Mouse (Mus musculus) midbrain, embryonic 15.5 days (tissue): Measurements from ENCODE around the gene Myh14. TPM values are rescaled to one million over a fixed set of nuclear protein-coding genes. Genes with fewer than 3 reads are reported as not detected.

Source experiments
- ATAC-seq: fragments of 200-750 bp; cut with Nextera tagmentation; replicated peaks from 2 replicates; pipeline ENCODE4 v1.8.0; 2017; ENCODE audit warnings: moderate TSS enrichment
- H3K27ac ChIP-seq: fragments of 300-500 bp; sonication (generic); 2 replicates; pipeline ENCODE4 v1.5.1; 2015; ENCODE audit warnings: mild to moderate bottlenecking, inconsistent platforms
- H3K27me3 ChIP-seq: fragments of 300-500 bp; sonication (generic); replicated peaks from 2 replicates; pipeline ENCODE4 v1.6.1; 2015; ENCODE audit warnings: inconsistent platforms
- H3K36me3 ChIP-seq: fragments of 300-500 bp; sonication (generic); replicated peaks from 2 replicates; pipeline ENCODE4 v1.6.1; 2015; ENCODE audit warnings: inconsistent platforms
- H3K4me1 ChIP-seq: fragments of 300-500 bp; sonication (generic); 2 replicates; pipeline ENCODE4 v1.6.1; 2015; ENCODE audit warnings: inconsistent platforms
- H3K4me2 ChIP-seq: fragments of 300-500 bp; sonication (generic); 2 replicates; pipeline ENCODE4 v1.6.1; 2015; ENCODE audit warnings: inconsistent platforms, mild to moderate bottlenecking, moderate library complexity
- H3K4me3 ChIP-seq: fragments of 300-500 bp; sonication (generic); 2 replicates; pipeline ENCODE4 v1.5.1; 2015; ENCODE audit warnings: mild to moderate bottlenecking, inconsistent platforms
- H3K9ac ChIP-seq: fragments of 300-500 bp; sonication (generic); 2 replicates; pipeline ENCODE4 v1.6.1; 2015; ENCODE audit warnings: mild to moderate bottlenecking, inconsistent platforms
- H3K9me3 ChIP-seq: fragments of 300-500 bp; sonication (generic); 2 replicates; pipeline ENCODE4 v1.6.1; 2016; ENCODE audit warnings: inconsistent platforms
- WGBS: fragments of 180-500 bp; shearing (Covaris S2); methylation state at CpG from one replicate; pipeline ENCODE4 v1.1.7; 2015; ENCODE audit warnings: mixed read lengths; 5-methylcytosine and 5-hydroxymethylcytosine counted together
- polyA plus RNA-seq: library from polyadenylated mRNA; unstranded; fragments of >200 nt; fragmentation: Nextera tagmentation; extraction: Ambion mirVana; gene quantifications from 2 replicates; pipeline ENCODE4 v1.2.1, GENCODE M21; 2015

Gene Myh14
- polyA plus RNA-seq, 1 experiment from 2014 or later = 2.9 TPM

- H3K4me3 ChIP-seq = 0 out of 2 replicates have a peak overlapping the region, but pooled peaks have one; percentile 5
- no peaks in the 10 kb centered on the region for H3K9me3 ChIP-seq
- 18% methylated on average over 15 of the region's 15 CpGs for WGBS
- no peak for ATAC-seq
- no peak overlapping the region for H3K9ac ChIP-seq
- H3K36me3 ChIP-seq = no peaks in the 10 kb centered on the region
- H3K4me2 ChIP-seq = 0 out of 2 replicates have a peak overlapping the region, but pooled peaks have one; percentile 12
- H3K4me1 ChIP-seq = peaks cover 3% of the 10 kb centered on the region; the same call in 1 of the 2 replicates
- H3K27me3 ChIP-seq = peaks cover 18% of the 10 kb centered on the region
- no peak overlapping the region for H3K27ac ChIP-seq
Measured at GRCm38 (mm10) chr7:44645951-44646350, 24.7 kb downstream of the Myh14 start.

- H3K9me3 ChIP-seq = no peaks in the 10 kb centered on the region
- H3K36me3 ChIP-seq = no peaks in the 10 kb centered on the region
- ATAC-seq = no peak
- no peak overlapping the region for H3K27ac ChIP-seq
- H3K4me2 ChIP-seq = no peak overlapping the region
- peaks cover 3% of the 10 kb centered on the region; the same call in 1 of the 2 replicates for H3K4me1 ChIP-seq
- H3K9ac ChIP-seq = no peak overlapping the region
- H3K4me3 ChIP-seq = no peak overlapping the region
- 84% methylated on average over 5 of the region's 5 CpGs for WGBS
- peaks cover 24% of the 10 kb centered on the region for H3K27me3 ChIP-seq
Measured at GRCm38 (mm10) chr7:44645256-44645655, 25.4 kb downstream of the Myh14 start.

GRCm38 (mm10) chr7:44641887-44642286 lies 28.8 kb downstream of the Myh14 start:
- Histone ChIP-seq H3K4me3 (no peak overlapping the region), H3K27me3 (peaks cover 53% of the 10 kb centered on the region), H3K36me3 (no peaks in the 10 kb centered on the region), H3K9me3 (no peaks in the 10 kb centered on the region), H3K4me1 (peaks cover 3% of the 10 kb centered on the region; the same call in 1 of the 2 replicates), H3K27ac (no peak overlapping the region), H3K9ac (no peak overlapping the region), H3K4me2 (no peak overlapping the region)
- 29% methylated on average over 8 of the region's 8 CpGs for WGBS
- no peak for ATAC-seq

- Histone ChIP-seq H3K4me3 (no peak overlapping the region), H3K36me3 (no peaks in the 10 kb centered on the region), H3K27me3 (peaks cover 53% of the 10 kb centered on the region), H3K9me3 (no peaks in the 10 kb centered on the region), H3K9ac (peak overlapping the region; percentile 9; the same call in 1 of the 2 replicates), H3K4me1 (peaks cover 2% of the 10 kb centered on the region; the same call in 1 of the 2 replicates), H3K27ac (no peak overlapping the region), H3K4me2 (peak overlapping the region; percentile 24)
- 17% methylated on average over 25 of the region's 25 CpGs for WGBS
- no peak for ATAC-seq
Measured at GRCm38 (mm10) chr7:44640843-44641605, 29.6 kb downstream of the Myh14 start.

GRCm38 (mm10) chr7:44638663-44639062 lies 32.0 kb downstream of the Myh14 start:
- WGBS = 7% methylated on average over 16 of the region's 16 CpGs
- Histone ChIP-seq H3K27me3 (peaks cover 47% of the 10 kb centered on the region), H3K9me3 (no peaks in the 10 kb centered on the region), H3K4me2 (peak overlapping the region; percentile 20), H3K4me3 (no peak overlapping the region), H3K9ac (no peak overlapping the region), H3K36me3 (no peaks in the 10 kb centered on the region), H3K27ac (no peak overlapping the region), H3K4me1 (no peaks in the 10 kb centered on the region)
- no peak for ATAC-seq

GRCm38 (mm10) chr7:44636684-44637083 lies 34.0 kb downstream of the Myh14 start:
- Histone ChIP-seq H3K9me3 (no peaks in the 10 kb centered on the region), H3K27me3 (peaks cover 46% of the 10 kb centered on the region), H3K4me2 (no peak overlapping the region), H3K36me3 (no peaks in the 10 kb centered on the region), H3K27ac (no peak overlapping the region), H3K4me3 (no peak overlapping the region), H3K9ac (no peak overlapping the region), H3K4me1 (no peaks in the 10 kb centered on the region)
- no peak for ATAC-seq
- WGBS = 82% methylated on average over 9 of the region's 9 CpGs

- Histone ChIP-seq H3K4me1 (no peaks in the 10 kb centered on the region), H3K9ac (no peak overlapping the region), H3K27me3 (peaks cover 16% of the 10 kb centered on the region), H3K27ac (no peak overlapping the region), H3K36me3 (no peaks in the 10 kb centered on the region), H3K4me2 (no peak overlapping the region), H3K9me3 (no peaks in the 10 kb centered on the region), H3K4me3 (no peak overlapping the region)
- WGBS = 14% methylated on average over 15 of the region's 15 CpGs
- no peak for ATAC-seq
Measured at GRCm38 (mm10) chr7:44633407-44633806, 37.2 kb downstream of the Myh14 start.

- no peak overlapping the region for H3K27ac ChIP-seq
Measured at GRCm38 (mm10) chr7:44632676-44633075, 38.0 kb downstream of the Myh14 start.

GRCm38 (mm10) chr7:44630437-44630836 lies 40.2 kb downstream of the Myh14 start:
- 83% methylated on average over 13 of the region's 13 CpGs for WGBS
- no peak overlapping the region for H3K27ac ChIP-seq
- H3K36me3 ChIP-seq = no peaks in the 10 kb centered on the region
- no peaks in the 10 kb centered on the region for H3K9me3 ChIP-seq
- H3K4me1 ChIP-seq = no peaks in the 10 kb centered on the region
- no peak overlapping the region for H3K4me3 ChIP-seq
- H3K27me3 ChIP-seq = peaks cover 6% of the 10 kb centered on the region; the same call in 1 of the 2 replicates
- ATAC-seq = no peak
- H3K9ac ChIP-seq = no peak overlapping the region
- no peak overlapping the region for H3K4me2 ChIP-seq

More at GRCm38 (mm10) chr7:44632676-44633075, 38.0 kb downstream of the Myh14 start:
- ATAC-seq = no peak
- Histone ChIP-seq H3K4me2 (no peak overlapping the region), H3K27me3 (peaks cover 11% of the 10 kb centered on the region; the same call in 1 of the 2 replicates), H3K36me3 (no peaks in the 10 kb centered on the region), H3K4me1 (no peaks in the 10 kb centered on the region), H3K4me3 (no peak overlapping the region), H3K9ac (no peak overlapping the region), H3K9me3 (no peaks in the 10 kb centered on the region)
- WGBS = 31% methylated on average over 13 of the region's 13 CpGs

GRCm38 (mm10) chr7:44628402-44629034 lies 42.1 kb downstream of the Myh14 start:
- H3K27ac ChIP-seq = no peak overlapping the region
- no peaks in the 10 kb centered on the region for H3K9me3 ChIP-seq
- no peak overlapping the region for H3K9ac ChIP-seq
- no peaks in the 10 kb centered on the region for H3K4me1 ChIP-seq
- 82% methylated on average over 15 of the region's 15 CpGs for WGBS
- H3K4me2 ChIP-seq = no peak overlapping the region
- no peak overlapping the region for H3K4me3 ChIP-seq
- H3K27me3 ChIP-seq = peaks cover 6% of the 10 kb centered on the region; the same call in 1 of the 2 replicates
- no peak for ATAC-seq
- H3K36me3 ChIP-seq = no peaks in the 10 kb centered on the region

GRCm38 (mm10) chr7:44626966-44627365 lies 43.7 kb downstream of the Myh14 start:
- no peak overlapping the region for H3K4me3 ChIP-seq
- H3K4me2 ChIP-seq = no peak overlapping the region
- no peaks in the 10 kb centered on the region for H3K4me1 ChIP-seq
- WGBS = 88% methylated on average over 13 of the region's 13 CpGs
- H3K27me3 ChIP-seq = no peaks in the 10 kb centered on the region
- ATAC-seq = no peak
- no peaks in the 10 kb centered on the region for H3K36me3 ChIP-seq
- no peaks in the 10 kb centered on the region for H3K9me3 ChIP-seq
- H3K27ac ChIP-seq = no peak overlapping the region
- no peak overlapping the region for H3K9ac ChIP-seq

GRCm38 (mm10) chr7:44626068-44626385 lies 44.6 kb downstream of the Myh14 start:
- no peaks in the 10 kb centered on the region for H3K27me3 ChIP-seq
- no peak overlapping the region for H3K9ac ChIP-seq
- no peaks in the 10 kb centered on the region for H3K36me3 ChIP-seq
- H3K4me3 ChIP-seq = no peak overlapping the region
- ATAC-seq = no peak
- no peak overlapping the region for H3K27ac ChIP-seq
- no peak overlapping the region for H3K4me2 ChIP-seq
- WGBS = 69% methylated on average over 1 of the region's 1 CpGs
- H3K4me1 ChIP-seq = no peaks in the 10 kb centered on the region
- no peaks in the 10 kb centered on the region for H3K9me3 ChIP-seq
